Mouse (Mus musculus): ENCODE results near the gene Mmp11. TPM values are rescaled to one million over a fixed set of nuclear protein-coding genes. Genes with fewer than 3 reads are reported as not detected.

Gene Mmp11
- polyA plus RNA-seq, 2 experiments, result 1.1 to 1.5 TPM

DNA sequence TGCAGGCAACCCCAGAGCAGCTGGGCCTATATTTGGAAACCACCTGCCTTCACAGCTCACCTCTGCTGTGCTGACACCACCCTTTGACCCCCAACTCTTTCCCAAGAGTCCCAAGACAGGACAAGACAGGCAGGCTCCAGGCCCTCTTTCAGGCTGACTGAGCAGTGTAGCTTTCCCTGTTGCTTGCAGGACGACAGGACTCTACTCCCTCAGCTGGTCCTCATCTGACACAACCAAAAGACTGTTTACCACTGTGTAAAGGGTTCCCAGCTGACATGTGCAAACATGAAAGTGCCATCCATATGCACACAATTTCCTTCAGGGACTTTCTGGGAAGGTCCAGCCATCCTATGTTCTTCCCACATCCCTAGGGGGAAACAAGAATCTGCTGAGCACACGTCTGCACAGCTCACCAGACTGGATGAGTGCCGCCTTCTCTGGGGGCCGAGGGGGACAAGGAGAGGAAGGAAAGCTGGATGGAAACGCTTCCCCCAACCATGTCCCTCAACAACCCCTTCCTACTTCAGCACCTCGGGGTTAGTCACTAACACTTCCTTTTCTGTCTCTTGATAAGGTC lies 23.2 kb downstream of the Mmp11 start:
- TF ChIP-seq EP300 (IDR thresholded peaks at IDR 0.05; ENCODE audit: low read depth) (no peak), CTCF (IDR thresholded peaks at IDR 0.05; ENCODE audit: low read depth) (no peak)
- peaks cover 29% of the 10 kb centered on the region for H3K36me3 ChIP-seq (replicated peaks; ENCODE audit: control insufficient read depth, insufficient read depth, low read depth)
- no peak overlapping the region for H3K4me3 ChIP-seq (ENCODE audit: insufficient read depth in 1 of 2, low read depth in 2 of 2, low read length in 2 of 2)
- DNase-seq (ENCODE audit: low read depth in 3 of 3, low spot score in 3 of 3) (no peak), ATAC-seq (ENCODE audit: insufficient read depth) (no peak)
- no peak overlapping the region for H3K27ac ChIP-seq
- no peaks in the 10 kb centered on the region for H3K4me1 ChIP-seq (replicated peaks; ENCODE audit: control insufficient read depth in 2 of 2, insufficient read depth in 2 of 2, low read length in 1 of 2)
- H3K4me2 ChIP-seq (ENCODE audit: low read depth), result no peak overlapping the region
- 46% methylated on average over 6 of the region's 6 CpGs for WGBS (ENCODE audit: insufficient replicate concordance)
- H3K27me3 ChIP-seq (ENCODE audit: control insufficient read depth, insufficient read depth, low read length), result no peaks in the 10 kb centered on the region
- H3K9ac ChIP-seq (replicated peaks), result no peak overlapping the region
- no peaks in the 10 kb centered on the region for H3K9me3 ChIP-seq (ENCODE audit: control insufficient read depth, low read length)

DNA sequence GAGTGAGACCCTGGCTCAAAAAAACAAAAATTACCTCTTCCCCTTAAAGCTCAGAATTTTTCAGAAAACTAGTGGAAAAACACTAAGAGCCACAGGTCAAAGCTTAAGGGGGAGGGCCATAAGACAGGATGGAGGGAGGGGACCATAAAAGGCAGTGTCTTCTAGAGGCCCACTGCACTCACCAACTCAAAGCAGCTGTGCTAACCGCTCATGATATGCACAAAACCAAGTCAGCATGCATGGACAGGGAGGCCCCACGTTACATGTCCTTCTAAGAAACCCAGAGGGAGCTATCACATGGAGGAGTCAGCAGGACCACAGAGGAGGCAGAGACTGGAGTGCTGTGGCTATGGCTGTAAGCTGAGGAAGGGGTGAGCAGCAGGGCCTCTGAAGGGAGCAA lies 25.6 kb downstream of the Mmp11 start:
- Histone ChIP-seq H3K9me3 (ENCODE audit: control insufficient read depth, low read length) (no peaks in the 10 kb centered on the region), H3K27me3 (ENCODE audit: control insufficient read depth, insufficient read depth, low read length) (no peaks in the 10 kb centered on the region), H3K4me1 (replicated peaks; ENCODE audit: control insufficient read depth in 2 of 2, insufficient read depth in 2 of 2, low read length in 1 of 2) (no peaks in the 10 kb centered on the region), H3K9ac (replicated peaks) (no peak overlapping the region), H3K36me3 (replicated peaks; ENCODE audit: control insufficient read depth, insufficient read depth, low read depth) (peaks cover 43% of the 10 kb centered on the region), H3K4me3 (ENCODE audit: insufficient read depth in 1 of 2, low read depth in 2 of 2, low read length in 2 of 2) (no peak overlapping the region), H3K4me2 (ENCODE audit: low read depth) (no peak overlapping the region), H3K27ac (no peak overlapping the region)
- no peak for TF ChIP-seq CTCF (IDR thresholded peaks at IDR 0.05; ENCODE audit: low read depth)
- no peak for TF ChIP-seq EP300 (IDR thresholded peaks at IDR 0.05; ENCODE audit: low read depth)
- ATAC-seq (ENCODE audit: insufficient read depth), result no peak
- DNase-seq (ENCODE audit: low read depth in 3 of 3, low spot score in 3 of 3), result no peak
- 83% methylated on average over 2 of the region's 2 CpGs for WGBS (ENCODE audit: insufficient replicate concordance)

DNA sequence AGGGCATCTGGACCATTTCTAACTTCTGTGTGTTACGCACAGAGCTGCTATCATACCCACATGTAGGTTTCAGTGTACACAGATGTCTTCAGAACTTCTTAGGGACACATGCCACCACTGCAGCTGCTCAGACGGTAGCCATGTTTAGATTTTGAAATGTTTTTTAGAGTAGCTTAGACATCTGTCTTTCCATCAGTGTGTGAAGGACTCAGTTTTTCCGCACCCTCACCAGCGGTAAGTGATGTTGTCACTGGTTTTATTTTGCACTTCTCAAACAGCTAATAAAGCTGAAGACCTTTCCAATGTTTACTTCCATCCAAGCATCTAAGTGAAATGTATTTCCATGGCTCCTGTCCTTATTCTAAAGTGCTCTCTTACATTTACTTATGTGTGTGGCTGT lies 29.4 kb downstream of the Mmp11 start:
- 83% methylated on average over 4 of the region's 4 CpGs for WGBS (ENCODE audit: insufficient replicate concordance)
- no peaks in the 10 kb centered on the region for H3K9me3 ChIP-seq (ENCODE audit: control insufficient read depth, low read length)
- H3K9ac ChIP-seq (replicated peaks), result no peak overlapping the region
- H3K36me3 ChIP-seq (replicated peaks; ENCODE audit: control insufficient read depth, insufficient read depth, low read depth), result peaks cover 78% of the 10 kb centered on the region
- no peak for TF ChIP-seq EP300 (IDR thresholded peaks at IDR 0.05; ENCODE audit: low read depth)
- TF ChIP-seq CTCF (IDR thresholded peaks at IDR 0.05; ENCODE audit: low read depth), result no peak
- H3K27me3 ChIP-seq (ENCODE audit: control insufficient read depth, insufficient read depth, low read length), result no peaks in the 10 kb centered on the region
- DNase-seq (ENCODE audit: low read depth in 3 of 3, low spot score in 3 of 3) (no peak), ATAC-seq (ENCODE audit: insufficient read depth) (no peak)
- H3K27ac ChIP-seq, result no peak overlapping the region
- no peaks in the 10 kb centered on the region for H3K4me1 ChIP-seq (replicated peaks; ENCODE audit: control insufficient read depth in 2 of 2, insufficient read depth in 2 of 2, low read length in 1 of 2)
- H3K4me3 ChIP-seq (ENCODE audit: insufficient read depth in 1 of 2, low read depth in 2 of 2, low read length in 2 of 2), result no peak overlapping the region
- H3K4me2 ChIP-seq (ENCODE audit: low read depth), result no peak overlapping the region

DNA sequence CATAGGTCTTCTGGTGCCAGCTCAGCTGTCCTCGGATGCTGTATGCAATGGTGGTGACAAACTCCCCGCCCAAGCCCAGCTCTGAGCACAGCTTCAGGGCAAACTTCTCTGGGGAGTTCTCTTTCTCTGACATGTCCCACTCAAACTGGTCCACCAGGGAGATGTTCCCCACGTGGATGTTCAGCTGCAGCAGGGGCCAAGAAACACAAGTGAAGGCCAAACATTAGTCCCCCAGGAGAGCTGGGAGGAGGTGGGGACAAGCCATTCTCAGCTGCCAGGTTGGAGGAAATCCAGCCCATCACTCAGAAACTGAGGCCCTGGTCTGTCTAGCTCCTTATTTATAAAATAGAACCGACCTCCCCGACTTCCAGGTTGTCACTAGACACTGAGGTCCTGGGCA lies 31.9 kb downstream of the Mmp11 start:
- Histone ChIP-seq H3K4me2 (ENCODE audit: low read depth) (no peak overlapping the region), H3K9me3 (ENCODE audit: control insufficient read depth, low read length) (no peaks in the 10 kb centered on the region), H3K27me3 (ENCODE audit: control insufficient read depth, insufficient read depth, low read length) (no peaks in the 10 kb centered on the region), H3K27ac (no peak overlapping the region), H3K36me3 (replicated peaks; ENCODE audit: control insufficient read depth, insufficient read depth, low read depth) (peaks cover 61% of the 10 kb centered on the region), H3K4me1 (replicated peaks; ENCODE audit: control insufficient read depth in 2 of 2, insufficient read depth in 2 of 2, low read length in 1 of 2) (no peaks in the 10 kb centered on the region), H3K4me3 (ENCODE audit: insufficient read depth in 1 of 2, low read depth in 2 of 2, low read length in 2 of 2) (no peak overlapping the region), H3K9ac (replicated peaks) (no peak overlapping the region)
- no peak for DNase-seq (ENCODE audit: low read depth in 3 of 3, low spot score in 3 of 3)
- no peak for ATAC-seq (ENCODE audit: insufficient read depth)
- 79% methylated on average over 5 of the region's 5 CpGs for WGBS (ENCODE audit: insufficient replicate concordance)
- no peak for TF ChIP-seq EP300 (IDR thresholded peaks at IDR 0.05; ENCODE audit: low read depth)
- no peak for TF ChIP-seq CTCF (IDR thresholded peaks at IDR 0.05; ENCODE audit: low read depth)

DNA sequence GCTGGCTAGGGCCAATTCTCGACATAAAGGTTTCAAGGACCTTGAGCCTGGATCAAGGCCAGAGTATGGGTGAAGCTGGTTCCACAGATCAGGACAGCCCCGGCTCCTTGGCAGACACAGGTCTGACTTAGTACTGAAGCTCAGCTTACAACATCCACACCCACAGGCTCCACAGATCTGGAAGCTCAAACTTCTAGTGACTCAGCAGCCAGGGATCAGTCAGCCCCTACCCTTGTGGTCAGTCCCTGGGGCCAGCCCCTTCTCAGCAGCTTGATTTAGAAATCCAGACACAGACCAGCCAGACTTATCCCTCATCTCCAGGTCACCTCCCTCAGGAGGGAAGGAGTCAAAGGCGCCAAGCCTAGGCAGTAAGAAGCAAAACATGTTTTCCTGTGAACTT lies 37.5 kb downstream of the Mmp11 start:
- no peak overlapping the region for H3K9ac ChIP-seq (replicated peaks)
- no peak overlapping the region for H3K4me2 ChIP-seq (ENCODE audit: low read depth)
- no peak overlapping the region for H3K4me3 ChIP-seq (ENCODE audit: insufficient read depth in 1 of 2, low read depth in 2 of 2, low read length in 2 of 2)
- no peaks in the 10 kb centered on the region for H3K4me1 ChIP-seq (replicated peaks; ENCODE audit: control insufficient read depth in 2 of 2, insufficient read depth in 2 of 2, low read length in 1 of 2)
- H3K9me3 ChIP-seq (ENCODE audit: control insufficient read depth, low read length), result no peaks in the 10 kb centered on the region
- peaks cover 43% of the 10 kb centered on the region for H3K36me3 ChIP-seq (replicated peaks; ENCODE audit: control insufficient read depth, insufficient read depth, low read depth)
- TF ChIP-seq EP300 (IDR thresholded peaks at IDR 0.05; ENCODE audit: low read depth), result no peak
- no peak for TF ChIP-seq CTCF (IDR thresholded peaks at IDR 0.05; ENCODE audit: low read depth)
- no peak overlapping the region for H3K27ac ChIP-seq
- ATAC-seq (ENCODE audit: insufficient read depth) (no peak), DNase-seq (ENCODE audit: low read depth in 3 of 3, low spot score in 3 of 3) (no peak)
- H3K27me3 ChIP-seq (ENCODE audit: control insufficient read depth, insufficient read depth, low read length), result no peaks in the 10 kb centered on the region
- WGBS (ENCODE audit: insufficient replicate concordance), result 69% methylated on average over 3 of the region's 3 CpGs
